Mouse (Mus musculus): ENCODE results near the gene St5. TPM values are rescaled to one million over a fixed set of nuclear protein-coding genes. Genes with fewer than 3 reads are reported as not detected.

St5 gene
- polyA plus RNA-seq, 1 experiment: 26.6 TPM

DNA sequence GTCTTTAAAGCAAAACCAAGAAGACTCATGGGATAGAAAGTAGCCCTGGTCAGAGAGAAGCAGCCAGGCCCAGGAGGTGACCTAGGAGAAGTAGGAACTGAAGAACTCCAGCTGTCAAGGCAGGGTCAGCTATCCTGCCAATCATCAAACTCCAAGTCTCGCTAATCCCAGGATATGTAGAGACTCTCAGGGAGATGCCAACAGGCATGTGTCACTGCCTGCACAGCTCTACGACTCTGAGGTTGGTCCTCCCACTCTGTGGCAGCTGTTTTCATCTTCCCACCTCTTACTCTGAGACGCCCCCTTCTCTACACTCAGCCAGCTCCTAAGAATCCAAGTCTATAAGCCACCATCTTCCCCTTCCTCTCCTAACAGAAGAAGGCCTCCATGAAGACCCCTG, 170.7 kb downstream of the St5 start:
- no peak for DNase-seq (ENCODE audit: low read depth)
- TF ChIP-seq CTCF (IDR thresholded peaks at IDR 0.05; ENCODE audit: borderline replicate concordance, extremely low read depth, insufficient read depth, insufficient read length) (no peak), POLR2A (IDR thresholded peaks at IDR 0.05; ENCODE audit: borderline replicate concordance, extremely low read depth, insufficient read depth, insufficient read length, poor library complexity, severe bottlenecking) (no peak)

DNA sequence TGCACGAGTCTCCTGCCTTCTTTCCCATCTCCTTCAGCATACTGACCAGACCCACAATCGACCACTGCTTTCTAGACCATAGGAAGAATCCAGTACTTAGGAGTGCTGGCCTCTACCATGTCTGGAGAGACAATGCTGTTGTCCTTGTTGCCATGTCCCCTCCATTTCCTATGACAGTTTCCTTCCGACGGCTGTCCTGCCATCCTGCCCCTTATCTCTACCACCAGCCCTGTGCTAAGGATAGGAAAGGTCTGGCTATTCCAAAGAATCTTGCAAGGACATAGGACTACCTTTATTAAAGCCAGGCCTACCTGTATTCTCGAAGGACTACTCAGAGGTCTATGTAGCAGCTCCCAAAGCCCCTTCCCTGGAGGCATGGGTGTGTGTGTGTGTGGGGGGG, 171.9 kb downstream of the St5 start:
- no peak for DNase-seq (ENCODE audit: low read depth)
- TF ChIP-seq CTCF (IDR thresholded peaks at IDR 0.05; ENCODE audit: borderline replicate concordance, extremely low read depth, insufficient read depth, insufficient read length): no peak
- TF ChIP-seq POLR2A (IDR thresholded peaks at IDR 0.05; ENCODE audit: borderline replicate concordance, extremely low read depth, insufficient read depth, insufficient read length, poor library complexity, severe bottlenecking): no peak

DNA sequence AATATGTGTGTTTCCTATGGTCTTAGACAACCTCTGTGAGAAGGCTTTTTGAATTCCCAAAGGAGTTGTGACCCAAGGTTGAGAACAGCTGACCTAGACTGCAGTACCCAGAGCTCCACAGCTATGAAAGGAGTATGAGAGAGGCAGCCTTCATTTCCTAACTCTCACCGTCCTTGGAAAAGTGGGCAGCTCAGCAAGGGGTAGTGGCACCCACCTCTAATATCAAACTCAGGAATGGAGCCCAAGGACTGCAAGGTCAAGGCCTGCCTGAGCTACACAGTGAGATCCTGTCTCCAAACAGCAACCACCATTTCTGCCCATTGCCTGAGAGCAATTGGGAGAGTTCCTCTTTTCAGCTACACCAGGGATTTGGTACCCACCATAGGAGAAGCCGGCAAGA, 173.7 kb downstream of the St5 start:
- DNase-seq (ENCODE audit: low read depth): no peak
- TF ChIP-seq CTCF (IDR thresholded peaks at IDR 0.05; ENCODE audit: borderline replicate concordance, extremely low read depth, insufficient read depth, insufficient read length) (no peak), POLR2A (IDR thresholded peaks at IDR 0.05; ENCODE audit: borderline replicate concordance, extremely low read depth, insufficient read depth, insufficient read length, poor library complexity, severe bottlenecking) (no peak)

DNA sequence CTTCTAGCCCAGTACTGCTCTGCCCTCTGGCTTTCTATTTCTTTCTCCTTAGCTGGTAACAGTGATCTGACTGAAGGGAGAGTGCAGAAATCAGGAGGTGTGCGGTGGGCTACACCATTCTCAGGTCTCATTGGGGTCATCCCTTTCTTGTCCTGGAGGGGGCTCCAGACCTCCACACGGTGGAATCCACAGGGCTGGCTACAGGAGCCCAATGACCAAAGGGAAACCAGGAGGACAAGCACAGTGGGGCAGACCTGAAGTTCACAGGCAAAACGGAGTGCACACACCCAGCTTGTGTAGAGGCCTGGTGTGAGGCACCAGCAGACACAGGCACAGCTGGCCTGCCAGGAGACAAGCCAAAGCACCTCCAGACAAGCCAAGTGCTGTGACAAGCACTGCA, 175.0 kb downstream of the St5 start:
- TF ChIP-seq CTCF (IDR thresholded peaks at IDR 0.05; ENCODE audit: borderline replicate concordance, extremely low read depth, insufficient read depth, insufficient read length) (peak; percentile 80), POLR2A (IDR thresholded peaks at IDR 0.05; ENCODE audit: borderline replicate concordance, extremely low read depth, insufficient read depth, insufficient read length, poor library complexity, severe bottlenecking) (no peak)
- DNase-seq (ENCODE audit: low read depth): peak; percentile 62

DNA sequence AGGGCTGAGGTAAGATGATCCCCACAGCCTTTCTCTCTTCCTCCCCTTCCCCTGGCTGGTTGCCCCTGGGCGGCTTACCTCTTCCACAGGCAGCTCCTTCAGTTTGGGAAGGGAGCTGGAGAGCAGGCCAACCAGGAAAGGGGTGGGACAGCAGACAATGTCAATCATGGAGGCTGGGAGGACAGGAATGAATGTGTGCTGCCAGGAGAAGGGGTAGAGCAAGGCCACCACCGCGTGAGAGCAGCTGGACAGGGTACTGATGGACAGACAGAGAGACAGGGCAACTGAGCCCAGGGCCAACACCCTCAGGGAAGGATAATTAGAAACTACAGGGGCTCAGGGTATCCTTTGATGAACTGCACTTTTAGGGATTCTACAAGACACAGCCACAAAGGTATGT, 175.9 kb downstream of the St5 start:
- DNase-seq (ENCODE audit: low read depth): no peak
- TF ChIP-seq POLR2A (IDR thresholded peaks at IDR 0.05; ENCODE audit: borderline replicate concordance, extremely low read depth, insufficient read depth, insufficient read length, poor library complexity, severe bottlenecking) (no peak), CTCF (IDR thresholded peaks at IDR 0.05; ENCODE audit: borderline replicate concordance, extremely low read depth, insufficient read depth, insufficient read length) (no peak)

DNA sequence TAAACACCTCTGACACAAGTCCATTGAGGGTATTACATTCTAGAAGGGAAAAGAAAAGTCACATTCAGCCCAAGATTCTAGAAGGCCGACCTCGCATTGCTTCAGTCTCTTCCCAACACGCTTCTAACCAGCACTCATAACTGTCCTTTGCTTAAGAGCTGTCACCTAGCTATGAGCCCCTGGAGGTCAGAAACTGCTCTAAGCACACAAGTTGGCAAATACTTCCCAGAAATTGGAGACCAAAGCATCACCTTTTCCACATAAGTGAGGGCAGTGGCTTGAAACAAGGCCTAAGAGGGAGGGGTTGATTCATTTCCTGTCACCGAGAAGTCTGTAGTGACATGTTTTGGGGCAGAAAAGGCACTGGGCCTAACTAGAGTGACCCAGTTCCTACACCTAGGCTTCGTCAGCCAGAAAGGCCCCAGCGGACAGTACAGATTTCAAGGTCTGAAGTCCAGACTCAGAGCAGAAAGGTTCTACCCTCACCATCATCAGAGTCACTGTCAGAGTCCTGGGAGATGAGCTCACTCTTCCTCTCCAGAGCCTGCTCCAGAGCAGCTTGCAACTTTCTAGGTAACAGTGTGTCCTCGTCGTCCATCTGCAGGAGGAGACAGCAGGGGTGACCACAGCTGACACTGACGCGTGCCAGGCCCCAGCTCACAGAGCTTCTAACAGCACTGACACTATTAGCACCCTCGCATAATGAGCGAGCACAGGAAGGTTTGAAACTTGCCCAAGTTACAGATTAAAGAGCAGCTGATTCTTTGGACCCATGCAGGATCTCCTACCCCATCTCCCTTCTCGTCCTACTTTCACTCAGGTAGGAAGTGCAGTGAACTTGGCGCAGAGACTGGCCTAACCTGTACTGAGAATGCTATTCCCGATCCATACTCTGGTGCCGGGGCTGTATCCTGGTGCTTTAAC, 177.4 kb downstream of the St5 start:
- TF ChIP-seq POLR2A (IDR thresholded peaks at IDR 0.05; ENCODE audit: borderline replicate concordance, extremely low read depth, insufficient read depth, insufficient read length, poor library complexity, severe bottlenecking): no peak
- TF ChIP-seq CTCF (IDR thresholded peaks at IDR 0.05; ENCODE audit: borderline replicate concordance, extremely low read depth, insufficient read depth, insufficient read length): no peak
- no peak for DNase-seq (ENCODE audit: low read depth)

DNA sequence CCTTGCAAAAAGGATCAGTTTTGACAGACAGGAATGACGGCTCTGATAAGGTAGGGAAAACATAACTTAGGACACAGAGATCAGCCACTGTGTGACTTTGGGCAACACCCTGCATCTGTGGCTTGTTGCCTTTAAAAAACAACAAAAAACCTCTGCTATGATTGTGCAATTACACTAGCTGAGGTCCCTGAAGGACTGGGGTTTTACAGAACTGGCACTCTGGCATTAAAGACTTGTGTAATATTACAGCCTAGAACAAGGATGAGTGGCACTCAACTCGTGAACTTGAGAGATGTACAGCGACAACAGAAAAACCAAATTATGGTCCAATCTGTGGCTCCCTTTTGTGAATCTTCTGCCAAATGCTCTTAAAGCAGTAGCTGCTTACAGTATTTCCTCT, 178.6 kb downstream of the St5 start:
- DNase-seq (ENCODE audit: low read depth): no peak
- TF ChIP-seq CTCF (IDR thresholded peaks at IDR 0.05; ENCODE audit: borderline replicate concordance, extremely low read depth, insufficient read depth, insufficient read length) (no peak), POLR2A (IDR thresholded peaks at IDR 0.05; ENCODE audit: borderline replicate concordance, extremely low read depth, insufficient read depth, insufficient read length, poor library complexity, severe bottlenecking) (no peak)

DNA sequence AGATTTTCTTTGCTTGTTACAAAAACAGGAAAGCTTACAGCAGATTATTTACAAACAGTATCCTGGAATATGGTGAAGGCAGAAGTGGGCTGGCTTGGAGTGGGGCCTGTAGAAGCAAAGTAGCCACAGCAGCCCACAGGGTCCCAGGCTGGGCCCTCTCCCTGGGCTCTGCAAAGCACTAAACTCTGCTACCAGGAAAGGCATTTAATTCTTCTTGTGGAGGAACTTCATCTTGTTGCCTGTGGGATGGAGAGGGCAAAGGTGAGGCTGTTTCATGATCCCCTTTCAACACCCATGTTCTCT, 179.0 kb downstream of the St5 start:
- TF ChIP-seq POLR2A (IDR thresholded peaks at IDR 0.05; ENCODE audit: borderline replicate concordance, extremely low read depth, insufficient read depth, insufficient read length, poor library complexity, severe bottlenecking) (no peak), CTCF (IDR thresholded peaks at IDR 0.05; ENCODE audit: borderline replicate concordance, extremely low read depth, insufficient read depth, insufficient read length) (no peak)
- no peak for DNase-seq (ENCODE audit: low read depth)

DNA sequence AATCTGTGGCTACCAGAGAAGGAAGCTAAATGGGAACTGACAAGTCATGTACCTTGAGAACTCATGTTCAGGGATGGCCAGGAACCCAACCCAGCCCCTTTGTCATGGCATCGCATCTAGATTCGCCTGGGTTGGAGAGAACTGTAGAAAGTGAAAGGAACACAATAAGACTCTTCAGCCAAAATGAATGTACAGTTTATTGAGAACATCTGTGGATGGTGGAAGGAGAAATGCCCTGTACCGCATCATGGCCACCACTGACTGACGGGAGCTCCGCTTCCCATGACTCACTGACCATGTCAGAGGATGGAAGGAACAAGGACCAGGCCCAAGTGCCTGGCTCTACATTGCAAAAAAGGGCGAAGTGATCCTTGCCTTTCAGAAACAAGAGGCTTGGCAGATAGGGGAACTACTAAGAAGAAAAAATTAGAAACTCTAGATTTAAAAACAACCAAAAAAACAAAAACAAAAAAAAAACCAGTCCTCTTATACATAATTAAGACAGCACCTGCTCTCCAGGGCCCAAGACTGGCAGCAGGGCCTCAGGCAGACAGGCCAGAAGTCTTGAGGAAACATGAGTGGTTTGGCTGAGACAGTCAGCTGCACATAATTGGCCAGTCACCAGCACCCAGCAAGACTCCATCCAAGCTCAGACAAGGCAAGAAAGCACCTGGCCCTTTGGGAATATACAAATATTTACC, 179.5 kb downstream of the St5 start:
- TF ChIP-seq CTCF (IDR thresholded peaks at IDR 0.05; ENCODE audit: borderline replicate concordance, extremely low read depth, insufficient read depth, insufficient read length) (no peak), POLR2A (IDR thresholded peaks at IDR 0.05; ENCODE audit: borderline replicate concordance, extremely low read depth, insufficient read depth, insufficient read length, poor library complexity, severe bottlenecking) (no peak)
- DNase-seq (ENCODE audit: low read depth): peak; percentile 56

DNA sequence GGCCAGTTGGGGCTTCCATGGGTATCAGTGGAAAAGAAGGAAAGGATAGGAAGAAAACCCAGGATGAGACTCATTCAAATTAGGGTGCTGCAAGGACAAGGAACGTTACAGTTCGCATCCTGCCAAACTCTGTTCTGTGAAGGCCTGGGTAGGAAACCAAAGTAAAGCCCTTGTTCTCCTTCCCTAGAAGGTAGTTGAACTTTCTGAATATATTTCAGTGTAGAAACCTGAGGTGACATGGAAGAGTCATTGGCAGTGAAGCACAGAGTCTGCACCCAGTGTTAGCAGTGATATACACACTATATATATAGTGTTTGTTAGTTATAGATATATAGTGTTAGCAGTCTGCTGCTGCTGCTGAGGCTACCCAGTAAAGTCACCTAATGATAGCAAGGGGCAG, 180.1 kb downstream of the St5 start:
- TF ChIP-seq POLR2A (IDR thresholded peaks at IDR 0.05; ENCODE audit: borderline replicate concordance, extremely low read depth, insufficient read depth, insufficient read length, poor library complexity, severe bottlenecking) (no peak), CTCF (IDR thresholded peaks at IDR 0.05; ENCODE audit: borderline replicate concordance, extremely low read depth, insufficient read depth, insufficient read length) (no peak)
- DNase-seq (ENCODE audit: low read depth): no peak

DNA sequence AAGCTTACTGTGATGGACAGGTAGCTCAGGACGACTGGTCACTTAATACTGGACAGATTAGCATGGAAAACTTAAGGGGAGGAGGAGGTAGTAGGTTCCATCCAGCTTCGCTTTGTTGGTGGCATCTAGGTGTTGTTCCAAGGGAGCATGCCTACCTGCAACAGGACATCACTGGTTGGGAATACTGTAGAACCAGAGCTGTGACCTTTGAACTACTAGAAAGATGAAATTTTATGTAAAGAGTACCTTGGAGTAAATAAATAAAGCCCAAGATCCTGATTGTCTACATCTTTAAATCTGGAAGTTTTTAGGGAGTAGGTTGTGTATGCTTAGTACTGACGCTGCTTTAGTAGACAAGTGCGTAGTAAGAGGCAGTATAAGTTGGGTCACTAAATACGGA, 181.3 kb downstream of the St5 start:
- DNase-seq (ENCODE audit: low read depth): no peak
- no peak for TF ChIP-seq CTCF (IDR thresholded peaks at IDR 0.05; ENCODE audit: borderline replicate concordance, extremely low read depth, insufficient read depth, insufficient read length)
- TF ChIP-seq POLR2A (IDR thresholded peaks at IDR 0.05; ENCODE audit: borderline replicate concordance, extremely low read depth, insufficient read depth, insufficient read length, poor library complexity, severe bottlenecking): no peak

DNA sequence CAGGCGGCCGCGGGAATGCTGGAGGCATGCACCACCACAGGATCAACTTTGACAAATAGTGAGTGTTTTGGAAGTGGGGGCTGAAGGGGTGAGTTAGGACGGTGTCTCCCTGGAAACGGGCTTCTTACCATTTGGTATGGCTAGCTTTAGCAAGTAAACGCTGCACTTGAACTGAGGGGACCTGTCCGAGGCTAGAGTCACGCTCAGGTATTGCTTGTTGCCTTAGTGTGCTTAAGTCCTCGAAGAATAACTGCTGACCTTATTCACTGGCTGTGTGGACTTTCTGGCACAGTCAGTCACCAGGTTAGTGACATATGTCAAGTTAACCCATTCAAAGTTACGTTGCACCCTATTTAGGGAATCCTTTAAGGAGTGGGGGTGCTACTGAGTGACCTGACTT, 183.5 kb downstream of the St5 start:
- DNase-seq (ENCODE audit: low read depth): no peak
- TF ChIP-seq CTCF (IDR thresholded peaks at IDR 0.05; ENCODE audit: borderline replicate concordance, extremely low read depth, insufficient read depth, insufficient read length) (no peak), POLR2A (IDR thresholded peaks at IDR 0.05; ENCODE audit: borderline replicate concordance, extremely low read depth, insufficient read depth, insufficient read length, poor library complexity, severe bottlenecking) (no peak)
